In the genomic region with DNA sequence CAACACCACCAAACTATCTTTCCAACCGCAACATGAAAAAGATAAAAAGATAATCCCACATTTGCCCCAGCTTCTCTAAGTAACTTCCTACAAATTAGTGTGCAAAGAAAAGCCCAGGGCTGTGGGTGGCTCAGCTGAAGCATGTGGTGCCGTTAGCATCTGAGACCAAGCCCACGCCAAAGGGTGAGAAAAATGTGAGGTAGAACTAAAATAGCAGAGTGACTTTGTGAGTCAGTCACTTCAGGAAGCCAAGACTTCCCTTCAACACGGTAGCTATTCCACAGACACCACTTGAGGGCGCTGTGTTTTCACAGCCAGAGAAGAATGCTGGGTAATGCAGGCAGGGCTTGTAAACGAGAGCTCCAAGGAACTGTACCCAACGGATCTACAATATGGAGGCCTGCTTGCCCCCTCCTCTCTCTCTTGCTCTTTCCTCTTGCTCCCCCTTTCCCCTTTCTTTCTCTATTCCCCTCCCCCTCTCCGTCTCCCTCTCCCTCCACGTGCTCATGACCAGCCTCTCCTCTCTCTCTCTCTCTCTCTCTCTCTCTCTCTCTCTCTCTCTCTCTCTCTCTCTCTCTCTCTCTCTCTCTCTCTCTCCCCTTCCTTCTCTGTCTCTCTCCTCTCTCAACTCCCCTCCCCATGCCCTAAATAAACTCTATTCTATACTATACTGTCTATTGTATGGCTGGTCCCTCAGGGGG, we compare ENCODE assay signal across 9 mouse cellular contexts. TPM values are rescaled to one million over a fixed set of nuclear protein-coding genes. Genes with fewer than 3 reads are reported as not detected.
DNase-seq lines count a peak whose midpoint lies in the region; ATAC-seq and TF ChIP-seq lines count a peak whose summit lies in the region.
"Had no signal": no experiment of that assay in that cellular context is flagged by ENCODE, and none has a peak within 500 bp of the region (broad histone marks: within the 10 kb centered on the region; RNA-seq: fewer than 3 reads in every experiment).

No protein-coding gene starts in this region.

- H3K9ac ChIP-seq in heart, adult 2 months (ENCODE audit: low read depth, low read length): no peak overlapping the region
- H3K9ac ChIP-seq in heart, postnatal 0 days (replicated peaks; ENCODE audit: low read depth, low read length): no peak overlapping the region

- no peaks in the 10 kb centered on the region for H3K36me3 ChIP-seq in heart, adult 2 months (ENCODE audit: control insufficient read depth, insufficient read depth, low read length)
- no peaks in the 10 kb centered on the region for H3K36me3 ChIP-seq in E14TG2a.4 (ENCODE audit: insufficient read depth, low read length)
- no peaks in the 10 kb centered on the region for H3K36me3 ChIP-seq in heart, postnatal 0 days (replicated peaks; ENCODE audit: control insufficient read depth, insufficient read depth, low read length)

- no peaks in the 10 kb centered on the region for H3K9me3 ChIP-seq in E14TG2a.4 (ENCODE audit: low read length)
- H3K9me3 ChIP-seq in heart, postnatal 0 days (replicated peaks; ENCODE audit: control insufficient read depth, low read length): no peaks in the 10 kb centered on the region

- H3K79me2 ChIP-seq in heart, adult 2 months (replicated peaks; ENCODE audit: control insufficient read depth, insufficient read depth, low read length): no peaks in the 10 kb centered on the region

- TF ChIP-seq EP300 in heart, adult 2 months (IDR thresholded peaks at IDR 0.05; ENCODE audit: insufficient read depth, low read depth, low read length): no peak
- no peak for TF ChIP-seq EP300 in heart, postnatal 0 days (IDR thresholded peaks at IDR 0.05; ENCODE audit: low read depth)

- no peak overlapping the region for H3K4me3 ChIP-seq in heart, adult 2 months
- no peak overlapping the region for H3K4me3 ChIP-seq in E14TG2a.4 (replicated peaks; ENCODE audit: low read length)
- no peak overlapping the region for H3K4me3 ChIP-seq in heart, postnatal 0 days (ENCODE audit: low read depth, low read length)
- H3K4me3 ChIP-seq: erythroblast, embryonic 14.5 days had no signal

- peak; percentile 33; the same call in 1 of the 2 replicates for ATAC-seq in heart, postnatal 0 days (ENCODE audit: insufficient read depth, low read depth)

- no peaks in the 10 kb centered on the region for H3K27me3 ChIP-seq in heart, adult 2 months (ENCODE audit: control insufficient read depth, insufficient read depth, low read length)
- no peaks in the 10 kb centered on the region for H3K27me3 ChIP-seq in E14TG2a.4 (ENCODE audit: insufficient read depth, low read length)
- H3K27me3 ChIP-seq in heart, postnatal 0 days (ENCODE audit: control insufficient read depth, insufficient read depth, low read length): no peaks in the 10 kb centered on the region

- no peaks in the 10 kb centered on the region for H3K4me1 ChIP-seq in heart, adult 2 months (ENCODE audit: control insufficient read depth, insufficient read depth, low read length)
- peaks cover 19% of the 10 kb centered on the region for H3K4me1 ChIP-seq in E14TG2a.4 (replicated peaks; ENCODE audit: low read depth, low read length)
- H3K4me1 ChIP-seq in heart, postnatal 0 days (ENCODE audit: control insufficient read depth, insufficient read depth): no peaks in the 10 kb centered on the region

- no peak overlapping the region for H3K27ac ChIP-seq in heart, adult 2 months
- no peak overlapping the region for H3K27ac ChIP-seq in heart, postnatal 0 days (ENCODE audit: low read depth)

- TF ChIP-seq POLR2A in heart, adult 2 months (IDR thresholded peaks at IDR 0.05; ENCODE audit: insufficient read depth, low read depth, low read length): no peak

- no peak overlapping the region for H3K4me2 ChIP-seq in heart, postnatal 0 days (ENCODE audit: low read depth, low read length)

- TF ChIP-seq CTCF in heart, adult 2 months (IDR thresholded peaks at IDR 0.05): peak; percentile 66
- peak; percentile 78 for TF ChIP-seq CTCF in E14TG2a.4 (conservative IDR thresholded peaks at IDR 0.05; ENCODE audit: low read length)
- peak; percentile 45 for TF ChIP-seq CTCF in heart, postnatal 0 days (IDR thresholded peaks at IDR 0.05; ENCODE audit: low read depth)

- intact Hi-C loops in heart, adult 2 months (cut with DNase I): no loop called here
- intact Hi-C loops in left cerebral cortex, postnatal 10 days (cut with DNase I): no loop called here

- peak in 1 of 2 experiments; percentile 40 for DNase-seq in heart, adult 2 months
- DNase-seq in heart, adult 11 months: no peak
- DNase-seq in c-Kit-positive CD71-positive TER-119-negative erythroid progenitor cells, embryonic 14.5 days (ENCODE audit: low read depth): peak; percentile 90
- peak; percentile 31 for DNase-seq in heart, postnatal 0 days (ENCODE audit: low spot score)
- peak; percentile 68 to 79 for DNase-seq in left cerebral cortex, postnatal 10 days (ENCODE audit: extremely low spot score in 1 of 2, low spot score in 2 of 2)
- DNase-seq in natural killer cell, adult 2 months (ENCODE audit: low spot score in 2 of 2): peak; percentile 72 to 78
- DNase-seq in thymus, postnatal 4 days: peak; percentile 82

- WGBS in heart, adult 2 months: 20% methylated on average over 9 of the region's 9 CpGs
- 17% methylated on average over 9 of the region's 9 CpGs for WGBS in heart, postnatal 0 days

RNA-seq across cellular contexts. Expression of a gene that starts 8.2 kb away (rescaled TPM):
- not detected for total RNA-seq in heart, adult 2 months (2021)
- polyA plus RNA-seq in heart, adult 2 months (2012; rRNA removed): not detected in 2 replicates
- not detected in 2 replicates for total RNA-seq in heart, postnatal 0 days (2014; rRNA removed; ENCODE audit: low replicate concordance)
- not detected in 2 replicates for polyA plus RNA-seq in heart, postnatal 0 days (2015; fragmentation: Nextera tagmentation; extraction: Ambion mirVana)
- not detected for total RNA-seq in left cerebral cortex, postnatal 10 days (2021)
- polyA plus RNA-seq: erythroblast, embryonic 14.5 days had no signal

RNA-seq across cellular contexts. Expression of a gene that starts 22.6 kb away (rescaled TPM):
- total RNA-seq in heart, adult 2 months (2021): 10 to 100 TPM; 27.8 to 34.3 TPM
- 36.1 and 46.9 TPM in 2 replicates for polyA plus RNA-seq in heart, adult 2 months (2012; rRNA removed)
- 17.3 and 24.0 TPM in 2 replicates for total RNA-seq in heart, postnatal 0 days (2014; rRNA removed; ENCODE audit: low replicate concordance)
- polyA plus RNA-seq in heart, postnatal 0 days (2015; fragmentation: Nextera tagmentation; extraction: Ambion mirVana): 37.3 and 41.6 TPM in 2 replicates
- total RNA-seq in left cerebral cortex, postnatal 10 days (2021): 10 to 100 TPM; 24.1 to 26.4 TPM

RNA-seq across cellular contexts. Expression of a gene that starts 25.0 kb away (rescaled TPM):
- under 1 TPM; 0.57 to 0.66 TPM for total RNA-seq in heart, adult 2 months (2021)
- 0.59 and 0.94 TPM in 2 replicates for polyA plus RNA-seq in heart, adult 2 months (2012; rRNA removed)
- total RNA-seq in heart, postnatal 0 days (2014; rRNA removed; ENCODE audit: low replicate concordance): 17.0 and 30.1 TPM in 2 replicates
- polyA plus RNA-seq in heart, postnatal 0 days (2015; fragmentation: Nextera tagmentation; extraction: Ambion mirVana): 2.0 and 2.1 TPM in 2 replicates
- 1 to 10 TPM; 3.9 to 7.1 TPM for total RNA-seq in left cerebral cortex, postnatal 10 days (2021)

RNA-seq across cellular contexts. Expression of a gene that starts 39.5 kb away (rescaled TPM):
- total RNA-seq in heart, adult 2 months (2021): not detected
- polyA plus RNA-seq in heart, adult 2 months (2012; rRNA removed): not detected in 2 replicates
- total RNA-seq in heart, postnatal 0 days (2014; rRNA removed; ENCODE audit: low replicate concordance): not detected in 2 replicates
- not detected in 2 replicates for polyA plus RNA-seq in heart, postnatal 0 days (2015; fragmentation: Nextera tagmentation; extraction: Ambion mirVana)
- 1 to 10 TPM; 1.2 TPM for total RNA-seq in left cerebral cortex, postnatal 10 days (2021)
- polyA plus RNA-seq: erythroblast, embryonic 14.5 days had no signal

RNA-seq across cellular contexts. Expression of a gene that starts 41.1 kb away (rescaled TPM):
- total RNA-seq in heart, adult 2 months (2021): 100 to 1,000 TPM; 609 to 707 TPM
- 755 and 759 TPM in 2 replicates for polyA plus RNA-seq in heart, adult 2 months (2012; rRNA removed)
- total RNA-seq in heart, postnatal 0 days (2014; rRNA removed; ENCODE audit: low replicate concordance): 467 and 766 TPM in 2 replicates
- 899 and 938 TPM in 2 replicates for polyA plus RNA-seq in heart, postnatal 0 days (2015; fragmentation: Nextera tagmentation; extraction: Ambion mirVana)
- total RNA-seq in left cerebral cortex, postnatal 10 days (2021): 100 to 1,000 TPM; 225 to 228 TPM
